Mouse (Mus musculus) cerebral cortex, adult 2 months (tissue): ENCODE results near the gene Ccer2.

Source experiments
- WGBS: fragments of 180-500 bp; shearing (Covaris S2); methylation state at CpG from one replicate; pipeline ENCODE4 v1.1.7; 2018; 5-methylcytosine and 5-hydroxymethylcytosine counted together

Gene Ccer2

DNA sequence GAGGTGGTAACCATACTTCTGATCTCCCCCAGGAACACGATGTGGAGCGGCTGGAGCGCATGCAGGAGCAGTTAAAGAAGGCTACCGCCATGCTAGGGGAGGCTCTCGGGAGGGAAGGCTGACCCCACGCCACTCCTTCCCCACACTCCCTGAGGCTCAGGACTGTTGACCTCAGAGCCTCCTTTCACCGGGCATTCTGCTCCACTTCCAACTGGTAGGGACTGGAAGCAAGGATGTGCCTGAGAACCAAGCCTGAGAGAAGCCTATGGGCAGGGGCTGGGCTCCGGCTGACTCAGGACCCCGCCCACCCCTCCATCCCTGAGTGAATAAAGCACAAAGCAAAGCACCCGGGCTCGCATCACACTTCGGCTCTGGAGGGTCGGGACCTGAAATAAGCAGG lies 2.6 kb downstream of the Ccer2 start:
- 86% methylated on average over 13 of the region's 13 CpGs for WGBS

DNA sequence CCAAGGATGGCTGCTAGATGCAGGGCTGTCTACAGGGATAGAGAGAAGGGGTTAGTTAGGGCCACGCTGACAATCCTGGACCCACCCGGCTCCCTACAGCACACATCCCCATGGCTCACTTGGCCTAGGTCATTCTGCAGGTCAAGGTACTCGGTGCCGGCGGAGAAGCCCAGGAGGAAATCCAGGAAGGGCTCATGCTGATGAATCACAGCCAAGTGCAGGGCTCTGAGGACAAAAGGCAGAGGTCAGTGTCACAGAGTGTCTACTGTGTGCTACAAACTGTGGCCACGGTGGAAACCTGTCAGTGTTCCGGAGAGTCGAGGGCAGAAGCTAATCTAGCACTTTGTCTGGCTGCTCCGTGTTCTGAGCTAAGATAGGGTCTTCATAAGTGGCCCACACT lies 5.9 kb downstream of the Ccer2 start:
- WGBS: 93% methylated on average over 9 of the region's 9 CpGs

DNA sequence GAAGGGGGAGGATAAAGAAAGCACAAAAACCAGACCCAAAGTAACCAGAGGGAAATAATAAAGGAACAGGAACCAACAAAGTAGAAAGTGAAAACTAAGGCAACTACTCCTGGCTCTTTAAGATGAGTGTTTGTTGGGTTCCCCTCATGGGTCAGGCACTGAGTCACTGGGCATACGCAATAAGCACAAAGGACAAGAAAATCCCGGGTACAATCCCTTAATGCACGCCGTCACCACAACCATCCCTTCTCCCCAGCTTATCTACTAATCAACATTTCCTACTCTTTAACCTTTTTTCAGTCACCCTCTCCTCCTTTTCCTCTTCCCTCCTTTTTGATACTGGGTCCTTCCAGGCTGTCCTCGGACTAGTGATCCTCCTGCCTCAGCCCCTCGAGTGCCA lies 9.2 kb downstream of the Ccer2 start:
- WGBS: 80% methylated on average over 6 of the region's 6 CpGs

DNA sequence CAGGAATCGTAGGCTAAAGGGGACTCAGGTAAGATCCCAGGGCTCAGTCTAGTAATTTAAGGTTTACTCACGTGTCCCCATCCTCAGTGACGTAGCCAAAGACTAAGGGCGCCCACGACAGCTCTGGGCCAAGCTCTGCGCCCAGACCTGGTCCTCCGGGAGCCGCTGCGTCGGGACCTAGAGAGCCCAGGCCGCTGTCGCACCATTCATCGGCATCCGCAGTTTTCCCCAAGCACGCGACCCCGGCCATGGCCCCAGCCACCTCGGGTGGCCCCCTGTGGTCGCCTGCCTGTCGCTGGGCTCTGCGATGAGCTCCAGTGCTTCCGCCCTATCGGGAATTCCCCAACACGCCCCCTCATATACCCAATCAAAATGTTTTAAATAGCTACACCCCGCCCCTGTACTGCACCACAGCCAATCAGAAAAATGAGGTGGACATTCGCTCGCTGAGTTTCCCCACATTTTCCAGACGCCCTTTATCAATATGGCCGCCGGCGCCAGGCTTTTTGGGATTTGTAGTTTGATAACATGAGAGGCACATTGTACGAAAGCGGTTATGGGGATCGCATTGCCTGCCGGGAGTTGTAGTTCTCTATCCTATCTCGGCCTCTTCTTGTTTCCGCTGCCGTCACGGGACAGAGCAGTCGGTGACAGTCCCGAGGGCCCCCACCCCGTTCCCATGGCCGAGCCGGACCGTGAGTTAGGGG lies 10.4 kb downstream of the Ccer2 start, which contains the start of gene Sirt2:
Gene Sirt2 (plus strand): TSS at position 563 of the 707 bp plus-strand sequence.
- under 1% methylated on average over 45 of the region's 45 CpGs for WGBS

DNA sequence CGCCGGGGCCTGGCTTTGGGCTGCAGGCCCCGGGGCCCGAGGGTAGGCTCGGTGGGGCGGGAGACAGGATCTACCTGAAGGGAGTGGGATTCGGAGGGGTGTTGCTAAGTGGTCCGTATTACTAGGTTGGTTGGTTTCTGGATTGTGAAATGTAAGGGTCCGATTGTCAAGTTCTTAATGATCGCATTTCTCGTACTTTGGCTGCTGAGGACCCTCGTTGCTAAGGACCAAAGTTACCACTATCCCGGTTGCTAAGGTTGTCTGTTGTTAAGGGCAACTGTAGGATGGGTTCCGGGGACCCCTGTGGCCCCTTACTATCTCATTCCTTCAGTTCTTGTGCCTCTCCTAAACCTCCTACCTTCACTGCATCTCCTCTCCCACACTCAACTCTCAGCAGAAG lies 10.9 kb downstream of the Ccer2 start:
- WGBS: 3% methylated on average over 14 of the region's 14 CpGs

DNA sequence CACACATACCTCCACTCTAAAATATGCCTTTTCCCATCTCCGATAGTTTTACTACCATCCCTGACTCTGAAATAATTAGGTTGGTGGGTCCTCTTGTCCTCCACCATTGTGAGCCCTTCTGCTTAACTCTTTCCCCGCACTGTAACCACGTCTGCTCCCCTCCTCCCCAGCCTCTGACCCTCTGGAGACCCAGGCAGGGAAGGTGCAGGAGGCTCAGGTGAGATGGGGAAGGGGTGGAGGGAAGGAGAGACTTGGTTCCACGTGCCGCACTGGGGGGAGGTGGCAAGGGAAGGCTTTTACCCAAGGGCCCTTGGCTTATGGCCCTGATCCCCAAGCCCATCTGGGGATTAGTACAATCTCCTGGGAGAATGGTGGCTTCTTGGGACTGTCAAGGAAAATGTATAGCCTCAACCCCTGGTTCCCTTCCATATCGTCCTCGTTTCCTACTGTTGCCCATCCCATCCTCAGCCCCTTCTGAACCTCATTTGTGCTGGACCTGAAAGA lies 11.5 kb downstream of the Ccer2 start, which contains the start of gene Nfkbib:
Gene Nfkbib (minus strand): TSS at position 51 of the 504 bp plus-strand sequence.
- WGBS: 52% methylated on average over 7 of the region's 7 CpGs

DNA sequence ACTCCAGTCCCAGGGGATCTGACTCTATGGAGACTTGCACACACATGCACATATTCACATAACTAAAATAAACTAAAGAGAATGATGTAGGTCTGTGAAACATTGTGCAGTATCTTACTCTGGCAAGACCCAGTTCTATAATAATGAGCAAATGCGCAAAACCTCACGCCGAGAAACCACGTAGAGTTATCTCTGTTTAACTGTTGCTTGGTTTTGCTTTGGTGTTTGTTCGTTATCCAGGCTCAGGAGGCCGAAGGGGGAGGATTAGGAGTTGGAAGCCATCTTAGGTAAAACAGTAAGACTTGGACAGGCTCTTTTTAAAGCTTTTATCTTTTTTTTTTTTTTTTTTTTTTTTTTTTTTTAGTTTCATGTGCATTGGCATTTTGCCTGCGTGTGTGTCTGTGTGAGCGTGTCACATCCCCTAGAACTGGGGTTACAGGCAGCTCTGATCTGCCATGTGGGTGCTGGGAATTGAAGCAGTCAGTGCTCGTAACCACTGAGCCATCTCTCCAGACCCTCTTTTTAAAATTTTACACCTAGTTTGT lies 13.5 kb downstream of the Ccer2 start:
- WGBS: 81% methylated on average over 9 of the region's 9 CpGs

DNA sequence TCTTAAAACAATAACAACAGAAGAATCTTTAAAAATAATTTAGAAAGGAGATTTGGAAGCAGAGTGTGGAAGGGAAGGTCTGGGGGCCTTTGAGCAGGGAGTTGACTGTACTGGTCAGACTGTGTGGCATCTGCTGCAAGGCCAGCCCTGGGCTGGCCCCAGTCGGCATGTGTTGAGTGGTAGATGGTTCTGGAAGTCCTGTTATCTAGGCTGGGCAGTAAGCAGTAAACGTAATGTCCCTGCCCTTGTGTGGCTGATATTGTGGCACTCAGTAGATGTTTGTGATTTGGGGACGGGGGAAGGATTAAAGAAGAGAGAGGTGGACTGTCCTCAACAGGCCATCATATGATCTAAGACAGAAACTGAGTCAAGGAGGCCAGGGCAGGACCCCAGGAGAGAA lies 14.3 kb downstream of the Ccer2 start:
- WGBS: 87% methylated on average over 3 of the region's 3 CpGs

DNA sequence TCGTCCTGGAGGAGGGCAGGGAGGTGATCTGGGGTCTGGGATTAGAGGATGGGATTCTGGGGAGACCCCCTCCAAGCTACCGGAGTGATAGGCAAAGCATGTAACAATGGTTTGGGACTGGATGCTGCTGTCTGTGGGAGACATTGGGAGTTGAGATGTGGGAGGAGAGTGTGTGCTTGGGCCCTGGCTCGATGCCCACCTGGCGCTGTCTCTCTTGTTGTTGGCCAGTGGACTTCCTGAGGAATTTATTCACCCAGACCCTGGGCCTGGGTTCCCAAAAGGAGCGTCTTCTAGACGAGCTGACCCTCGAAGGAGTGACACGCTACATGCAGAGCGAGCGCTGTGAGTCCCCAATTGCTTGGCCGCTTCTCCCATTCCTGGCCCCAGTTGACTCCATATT lies 15.9 kb downstream of the Ccer2 start:
- WGBS: 80% methylated on average over 11 of the region's 11 CpGs

DNA sequence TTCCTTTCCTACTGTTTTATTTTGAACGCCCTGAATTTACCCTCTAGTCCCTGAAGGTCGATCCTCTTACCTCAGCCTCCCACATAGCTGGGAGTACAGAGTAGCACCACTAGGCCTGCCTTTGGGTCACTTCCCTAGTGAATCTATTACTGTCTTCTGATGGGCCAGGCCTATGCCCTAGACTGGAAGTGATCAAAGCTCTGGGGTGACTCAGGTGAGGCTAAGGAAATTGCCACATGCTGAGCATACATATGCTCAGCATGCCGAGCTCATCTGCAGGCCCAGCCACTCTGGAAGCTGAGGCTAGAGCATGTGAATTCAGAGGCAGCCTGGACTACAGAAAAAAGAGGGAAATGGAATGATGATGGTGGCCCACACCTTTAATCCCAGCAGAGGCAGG lies 17.2 kb downstream of the Ccer2 start:
- 83% methylated on average over 3 of the region's 3 CpGs for WGBS

DNA sequence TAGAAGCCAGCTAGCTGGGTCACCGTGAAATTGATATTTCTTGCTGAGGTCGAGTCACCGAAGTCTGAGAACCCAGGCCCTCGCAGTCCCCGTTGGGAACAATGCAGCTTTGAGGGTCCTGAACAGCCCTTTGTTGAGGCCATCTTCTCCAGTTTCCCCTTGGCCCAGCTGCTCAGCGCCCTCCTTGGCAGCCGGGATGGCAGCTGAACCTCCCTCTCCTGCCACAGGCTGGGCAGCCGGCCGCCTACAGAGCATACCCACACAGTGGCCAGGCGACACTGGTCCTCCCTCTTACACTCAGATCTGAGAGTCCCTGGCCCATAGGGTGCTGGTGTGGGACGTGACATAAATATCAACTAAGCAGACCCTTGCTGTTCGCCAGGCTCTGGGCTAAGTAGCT lies 18.2 kb downstream of the Ccer2 start:
- WGBS: 61% methylated on average over 12 of the region's 12 CpGs

DNA sequence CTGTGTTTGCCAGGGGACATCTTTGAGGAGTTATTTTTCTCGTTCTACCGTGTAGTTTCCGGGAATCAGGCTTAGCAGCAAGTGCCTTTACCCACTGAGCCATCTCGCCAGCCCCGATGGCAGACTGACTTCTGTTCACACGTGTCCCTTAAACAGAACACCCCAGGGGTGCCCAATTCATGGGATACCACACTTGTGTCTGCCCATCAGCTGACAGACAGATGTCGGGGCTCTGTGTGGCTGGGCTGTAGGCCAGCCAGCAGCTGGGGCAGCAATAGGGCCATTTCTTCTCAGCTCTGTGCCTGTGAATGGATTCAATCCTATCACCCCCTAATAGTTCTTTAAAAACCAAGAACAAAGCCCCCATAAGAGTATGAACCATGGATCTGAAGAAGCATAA lies 19.2 kb downstream of the Ccer2 start:
- 74% methylated on average over 7 of the region's 7 CpGs for WGBS

DNA sequence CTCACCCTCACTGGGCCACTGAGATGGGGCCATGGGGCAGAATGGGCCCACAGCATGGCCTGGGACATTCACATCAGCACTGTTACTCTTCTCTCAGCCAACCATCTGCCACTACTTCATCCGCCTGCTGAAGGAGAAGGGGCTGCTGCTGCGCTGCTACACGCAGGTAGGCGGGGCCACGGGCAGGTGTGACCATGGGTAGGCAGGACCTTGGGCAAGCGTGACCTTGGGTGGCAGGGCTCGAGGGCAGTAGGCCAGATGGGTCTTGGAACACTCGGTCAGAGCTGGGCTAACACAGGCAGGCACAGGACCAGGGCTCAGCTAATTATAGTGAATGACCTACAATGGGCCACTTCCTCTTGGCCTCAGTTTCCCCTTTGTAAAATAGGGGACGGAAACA lies 22.9 kb downstream of the Ccer2 start:
- 78% methylated on average over 9 of the region's 9 CpGs for WGBS

DNA sequence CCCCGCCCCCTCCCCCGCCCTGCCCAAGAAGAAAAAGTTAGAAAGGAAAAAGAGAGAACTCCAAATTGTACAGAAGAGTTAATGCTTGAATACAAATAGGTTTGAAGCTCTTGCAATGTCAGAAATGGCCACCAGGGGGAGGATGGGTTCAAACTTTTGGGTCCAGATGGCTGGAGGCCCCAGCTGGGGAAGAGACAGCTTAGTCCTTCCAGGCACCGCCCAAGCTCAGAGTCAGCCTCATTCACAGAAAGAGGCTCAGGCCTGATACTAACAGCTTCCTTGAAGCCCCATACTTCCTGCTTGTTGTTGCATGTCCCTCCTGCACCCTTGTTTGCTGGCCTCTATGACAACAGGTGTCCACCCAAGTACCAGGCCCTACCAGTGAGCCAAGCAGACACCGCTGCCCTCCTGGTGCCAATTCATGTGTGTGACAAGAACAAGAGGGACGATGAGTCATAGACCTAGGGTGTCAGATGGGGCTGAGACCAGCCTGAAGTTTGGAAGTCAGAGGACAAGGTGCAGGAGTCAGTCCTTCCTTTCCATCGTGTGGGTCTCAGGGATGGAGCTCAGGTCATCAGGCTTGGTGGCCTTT lies 24.2 kb downstream of the Ccer2 start:
- 38% methylated on average over 6 of the region's 6 CpGs for WGBS

DNA sequence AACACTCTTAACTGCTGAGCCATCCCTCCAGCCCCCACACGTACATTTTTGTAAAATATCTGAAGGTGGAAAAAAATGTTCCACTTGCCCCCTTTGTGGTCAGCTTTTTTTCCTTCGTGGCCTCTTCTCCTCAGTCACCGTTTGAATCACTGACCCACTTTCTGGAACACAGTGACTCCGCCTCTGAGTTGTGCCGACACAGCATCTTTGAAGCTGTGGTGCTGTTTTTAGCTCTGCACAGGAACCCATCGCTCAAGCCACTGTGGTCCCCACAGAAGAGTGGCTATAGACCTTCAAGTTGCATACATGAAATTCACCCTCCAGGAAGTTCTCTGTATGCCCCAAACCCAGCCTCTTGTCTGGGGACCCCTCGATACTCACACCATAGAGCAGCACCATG lies 24.9 kb downstream of the Ccer2 start:
- WGBS: 37% methylated on average over 7 of the region's 7 CpGs

DNA sequence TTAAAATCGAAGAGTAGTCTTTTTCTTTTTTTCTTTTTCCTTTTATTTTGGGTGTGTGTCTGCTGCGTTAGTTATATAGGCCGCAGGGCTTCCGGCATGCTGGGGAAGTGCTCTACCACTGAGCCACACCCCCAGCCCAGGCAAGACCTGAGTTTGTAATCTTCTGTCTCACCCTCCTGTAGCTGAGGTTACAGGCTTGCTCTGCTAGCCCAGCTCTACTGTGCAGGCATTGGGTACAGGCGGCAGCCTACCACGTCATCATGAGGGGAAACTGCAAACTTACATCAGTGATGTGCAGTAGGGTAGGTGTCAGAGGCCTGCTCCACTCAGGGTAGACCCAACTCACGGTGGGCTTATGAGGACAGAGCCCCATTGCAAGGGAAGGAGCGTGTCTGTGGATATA lies 25.3 kb downstream of the Ccer2 start:
- WGBS: 75% methylated on average over 8 of the region's 8 CpGs

DNA sequence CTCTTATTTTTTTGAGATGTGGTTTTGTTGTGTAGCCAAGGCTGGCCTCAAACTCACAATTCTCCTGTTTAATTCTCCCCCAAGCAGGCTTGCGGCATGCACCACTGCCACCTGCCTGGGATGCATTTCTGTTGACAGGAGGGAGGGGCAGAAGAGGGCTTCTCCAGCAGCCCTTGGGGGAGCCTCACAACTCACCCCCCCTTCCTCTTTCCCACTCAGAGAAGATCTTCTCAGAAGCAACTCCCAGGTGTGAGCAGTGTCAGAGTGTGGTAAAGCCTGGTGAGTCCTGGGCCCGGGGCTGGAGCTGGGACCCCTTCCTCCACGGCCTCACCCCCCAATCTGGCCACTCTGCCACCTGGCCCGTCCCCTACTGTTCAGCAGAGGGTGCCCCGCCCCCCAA lies 29.2 kb downstream of the Ccer2 start:
- 84% methylated on average over 5 of the region's 5 CpGs for WGBS

DNA sequence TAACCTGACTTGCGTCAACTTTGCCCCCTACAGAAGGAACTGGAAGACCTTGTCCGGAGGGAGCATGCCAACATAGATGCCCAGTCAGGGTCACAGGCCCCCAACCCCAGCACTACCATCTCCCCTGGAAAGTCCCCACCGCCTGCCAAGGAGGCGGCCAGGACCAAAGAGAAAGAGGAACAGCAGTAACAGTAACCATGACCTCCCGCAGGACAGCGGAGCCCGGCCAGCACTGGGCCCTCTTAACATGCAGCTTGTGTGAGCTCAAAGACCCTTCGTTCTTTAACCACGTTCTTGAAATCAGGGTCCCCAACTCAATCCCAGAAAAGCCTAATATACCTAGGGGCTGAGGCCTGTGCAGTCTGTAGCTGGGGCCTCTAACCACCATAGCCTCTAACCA lies 31.9 kb downstream of the Ccer2 start:
- 91% methylated on average over 9 of the region's 9 CpGs for WGBS

DNA sequence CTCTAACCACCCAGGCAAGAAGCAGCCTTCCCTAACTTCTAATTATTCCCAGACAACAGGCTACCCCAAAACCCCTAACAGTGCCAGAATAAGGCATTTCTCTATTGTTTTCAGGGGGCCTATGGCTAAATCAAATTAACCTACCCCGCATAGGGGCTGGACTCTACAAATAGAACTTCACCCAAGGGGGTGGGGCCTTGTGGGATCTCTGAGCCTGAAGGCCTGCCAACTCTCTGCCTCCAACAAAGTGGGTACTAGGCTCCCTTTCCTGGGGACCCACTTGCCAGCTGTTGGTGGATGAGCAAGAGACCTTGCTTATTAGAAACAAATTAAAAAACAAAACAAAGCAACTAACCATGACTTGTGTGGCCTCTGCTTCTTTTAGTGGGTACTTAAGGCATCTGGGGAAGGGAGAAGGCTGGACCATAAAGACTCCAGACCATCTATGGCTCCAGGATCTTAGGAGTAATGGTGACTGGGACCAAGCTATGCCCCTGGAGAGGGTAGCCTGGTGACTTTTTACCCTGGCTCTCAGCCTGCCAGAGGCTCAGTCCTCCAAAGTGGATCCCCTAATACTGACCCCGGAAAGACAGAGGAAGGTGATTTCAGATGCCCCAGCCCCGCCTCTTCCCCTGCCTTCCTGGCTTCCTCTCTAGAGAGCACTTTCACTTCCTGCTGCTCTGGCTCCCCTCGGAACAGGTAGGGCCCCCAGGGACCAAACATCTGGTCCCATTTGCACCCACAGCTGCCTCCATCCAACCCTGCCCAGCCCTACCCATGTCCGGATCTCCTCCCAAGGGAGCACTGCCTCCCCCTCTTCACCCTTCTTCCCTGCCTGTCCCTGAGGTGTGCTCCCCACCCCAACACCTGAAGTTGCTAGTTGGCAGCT lies 32.6 kb downstream of the Ccer2 start, which contains the start of gene Rinl:
Gene Rinl (plus strand): TSS at position 663 of the 889 bp plus-strand sequence.
- WGBS: 80% methylated on average over 5 of the region's 5 CpGs

DNA sequence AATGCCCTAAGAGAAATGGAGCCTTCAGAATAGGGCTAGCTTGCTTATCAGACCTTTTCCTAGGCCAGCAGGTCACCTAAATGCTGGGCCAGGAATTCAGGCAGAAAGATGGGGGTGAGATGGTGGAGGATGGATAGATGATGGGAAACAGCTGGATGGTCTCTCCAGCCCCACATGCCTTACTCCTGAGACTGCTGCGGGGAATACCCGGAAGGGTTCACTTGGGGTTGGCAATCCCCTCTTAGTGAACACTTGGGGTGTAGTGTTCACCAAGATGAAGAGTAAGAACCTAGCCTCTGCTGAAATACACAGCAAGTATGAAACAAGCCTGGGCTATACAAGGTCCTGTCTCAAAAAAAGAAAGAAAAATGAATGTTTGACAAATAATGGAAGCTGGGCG lies 33.3 kb downstream of the Ccer2 start:
- WGBS: 93% methylated on average over 3 of the region's 3 CpGs

DNA sequence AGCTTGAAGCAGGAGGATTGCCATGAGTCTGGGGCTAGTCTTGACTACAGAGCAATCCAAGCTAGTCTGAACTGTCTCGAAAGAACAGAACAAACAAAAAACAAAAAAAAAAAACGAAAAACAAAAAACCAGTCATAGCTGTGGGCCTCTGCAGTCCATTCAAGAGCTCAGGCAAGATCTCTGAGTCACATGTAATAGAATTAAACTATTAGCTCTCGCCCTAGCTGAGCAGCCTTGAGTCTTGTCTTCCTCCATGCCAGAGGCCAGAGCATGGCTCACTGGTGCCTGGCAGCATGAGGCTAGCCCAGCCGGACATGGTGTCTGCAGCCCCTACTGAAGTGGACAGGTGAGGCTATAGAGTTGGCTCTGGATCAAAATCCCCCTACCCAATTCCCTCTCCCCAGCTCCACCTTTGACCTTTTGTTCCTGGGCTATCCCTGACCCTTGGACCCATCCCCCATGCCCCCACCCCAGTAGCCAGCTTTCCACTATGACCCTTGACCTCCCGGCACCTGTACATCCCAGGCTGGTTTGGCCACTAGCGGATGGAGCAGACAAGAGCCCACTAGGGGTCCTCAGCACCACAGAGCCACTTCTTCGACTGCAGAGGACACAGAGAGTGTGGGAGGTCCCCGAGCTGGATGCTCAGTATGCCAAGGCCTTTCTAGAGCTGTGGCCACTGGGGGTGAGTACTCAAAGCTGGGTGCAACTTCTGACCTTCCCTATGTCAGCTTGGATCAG lies 34.3 kb downstream of the Ccer2 start:
- 64% methylated on average over 8 of the region's 8 CpGs for WGBS
